Mouse (Mus musculus): ENCODE measurements at regions not wholly inside any gene's neighbourhood (a gene's known extent, or its start where the extent isn't known, plus 50 kb on each side); places are given as distances from the start of the nearest gene placed in this dataset.
"Not testable (repeated sequence)": the region's sequence is repeated elsewhere in the genome, so short reads cannot be mapped to it uniquely, and the experiment has no call there.

DNA sequence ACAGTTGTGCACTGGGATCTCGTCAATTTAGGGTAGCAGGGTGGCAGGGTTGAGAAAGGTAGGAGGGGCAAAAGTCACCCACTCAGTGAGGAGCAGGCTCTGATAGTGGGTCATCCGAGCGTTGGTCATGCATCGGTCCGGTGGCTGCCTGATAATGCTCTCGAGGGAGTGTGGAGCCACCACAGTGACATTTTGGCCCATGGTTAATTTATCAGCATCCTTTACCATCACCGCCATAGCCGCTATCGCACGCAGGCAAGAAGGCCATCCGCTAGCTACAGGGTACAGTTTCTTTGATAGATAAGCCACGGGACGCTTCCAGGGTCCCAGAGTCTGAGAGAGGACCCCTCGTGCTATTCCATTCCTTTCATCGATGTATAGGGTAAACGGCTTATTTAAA is 291.3 kb downstream of the Rab10 start:
- not testable (repeated sequence) for H3K4me1 ChIP-seq (replicated peaks; ENCODE audit: control insufficient read depth, insufficient read depth, low read length); H3K9ac ChIP-seq (ENCODE audit: low read length); ATAC-seq (replicated peaks; ENCODE audit: low FRiP score); H3K36me3 ChIP-seq (ENCODE audit: control insufficient read depth, insufficient read depth, low read length); H3K4me2 ChIP-seq (ENCODE audit: low read depth, low read length, severe bottlenecking); H3K27me3 ChIP-seq (ENCODE audit: control insufficient read depth, insufficient read depth, low read length); H3K27ac ChIP-seq (ENCODE audit: low read depth, low read length); H3K4me3 ChIP-seq (ENCODE audit: low read depth, low read length)
- H3K9me3 ChIP-seq (ENCODE audit: control insufficient read depth, low read length): peaks cover 10% of the 10 kb centered on the region
- DNase-seq (ENCODE audit: low spot score): peak; percentile 48
- 90% methylated on average over 16 of the region's 16 CpGs for WGBS

DNA sequence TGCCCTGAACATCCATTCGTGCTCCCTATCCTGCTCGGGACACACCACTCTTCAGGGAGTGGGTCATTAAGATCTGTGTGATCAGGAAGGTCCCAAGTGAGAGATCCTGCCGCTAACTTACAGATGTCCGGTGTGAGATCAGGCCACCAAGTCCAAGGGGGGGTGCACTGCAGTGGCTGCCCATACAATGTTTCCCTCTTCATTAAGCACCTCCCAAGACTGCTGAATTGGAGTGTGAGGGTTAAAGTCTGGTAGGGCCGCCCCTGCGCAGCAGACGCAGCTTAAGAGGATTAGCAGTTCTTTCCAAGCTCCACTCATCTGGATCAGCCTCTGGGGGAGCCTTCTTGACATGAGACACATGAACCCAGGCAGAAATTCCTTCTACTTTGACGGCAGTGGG is 293.0 kb downstream of the Rab10 start:
- not testable (repeated sequence) for H3K27me3 ChIP-seq (ENCODE audit: control insufficient read depth, insufficient read depth, low read length); H3K9ac ChIP-seq (ENCODE audit: low read length); H3K36me3 ChIP-seq (ENCODE audit: control insufficient read depth, insufficient read depth, low read length); DNase-seq (ENCODE audit: low spot score); H3K4me1 ChIP-seq (replicated peaks; ENCODE audit: control insufficient read depth, insufficient read depth, low read length); ATAC-seq (replicated peaks; ENCODE audit: low FRiP score); H3K4me2 ChIP-seq (ENCODE audit: low read depth, low read length, severe bottlenecking); H3K4me3 ChIP-seq (ENCODE audit: low read depth, low read length); H3K27ac ChIP-seq (ENCODE audit: low read depth, low read length)
- 91% methylated on average over 8 of the region's 8 CpGs for WGBS
- H3K9me3 ChIP-seq (ENCODE audit: control insufficient read depth, low read length): peaks cover 10% of the 10 kb centered on the region

Measured in forebrain, embryonic 11.5 days (tissue).